Mouse (Mus musculus) embryonic facial prominence, embryonic 15.5 days (tissue): ENCODE results near the gene Dnaaf3. TPM values are rescaled to one million over a fixed set of nuclear protein-coding genes. Genes with fewer than 3 reads are reported as not detected.
"Not testable (repeated sequence)": the region's sequence is repeated elsewhere in the genome, so short reads cannot be mapped to it uniquely, and the experiment has no call there.

Experiments used
- ATAC-seq: fragments of 200-750 bp; cut with Nextera tagmentation; 2 replicates; pipeline ENCODE4 v1.8.0; 2017; ENCODE audit warnings: low read depth, moderate TSS enrichment; ENCODE audit not compliant: insufficient number of reproducible peaks, low FRiP score, low TSS enrichment
- H3K27ac ChIP-seq: fragments of 300-500 bp; sonication (generic); replicated peaks from 2 replicates; pipeline ENCODE4 v1.5.1; 2015; ENCODE audit warnings: mild to moderate bottlenecking, inconsistent platforms
- H3K27me3 ChIP-seq: fragments of 300-500 bp; sonication (generic); 2 replicates; pipeline ENCODE4 v1.6.1; 2015; ENCODE audit warnings: inconsistent platforms
- H3K36me3 ChIP-seq: fragments of 300-500 bp; sonication (generic); 2 replicates; pipeline ENCODE4 v1.6.1; 2015; ENCODE audit warnings: mild to moderate bottlenecking, inconsistent platforms
- H3K4me1 ChIP-seq: fragments of 300-500 bp; sonication (generic); 2 replicates; pipeline ENCODE4 v1.6.1; 2015; ENCODE audit warnings: inconsistent platforms
- H3K4me2 ChIP-seq: fragments of 300-500 bp; sonication (generic); replicated peaks from 2 replicates; pipeline ENCODE4 v1.6.1; 2015; ENCODE audit warnings: mild to moderate bottlenecking, inconsistent platforms
- H3K4me3 ChIP-seq: fragments of 300-500 bp; sonication (generic); replicated peaks from 2 replicates; pipeline ENCODE4 v1.5.1; 2015; ENCODE audit warnings: mild to moderate bottlenecking, inconsistent platforms
- H3K9ac ChIP-seq: fragments of 300-500 bp; sonication (generic); 2 replicates; pipeline ENCODE4 v1.6.1; 2015; ENCODE audit warnings: inconsistent platforms
- H3K9me3 ChIP-seq: fragments of 300-500 bp; sonication (generic); replicated peaks from 2 replicates; pipeline ENCODE4 v1.6.1; 2016; ENCODE audit warnings: inconsistent platforms
- WGBS: fragments of 180-500 bp; shearing (Covaris S2); methylation state at CpG from one replicate; pipeline ENCODE4 v1.1.7; 2015; 5-methylcytosine and 5-hydroxymethylcytosine counted together
- polyA plus RNA-seq: library from polyadenylated mRNA; unstranded; fragments of >200 nt; fragmentation: Nextera tagmentation; extraction: Ambion mirVana; gene quantifications from 2 replicates; pipeline ENCODE4 v1.2.1, GENCODE M21; 2015

The Dnaaf3 gene
- 4.4 and 7.8 TPM in 2 replicates for polyA plus RNA-seq

GRCm38 (mm10) chr7:4532005-4532729 is at the start of gene Dnaaf3:
Dnaaf3 (minus strand) TSS chr7:4532453.
- 0 out of 2 replicates have a peak within 1 kb of the TSS, but pooled peaks have one; percentile 2 for H3K9ac ChIP-seq
- WGBS, result 2% methylated on average over 28 of the region's 28 CpGs

DNA sequence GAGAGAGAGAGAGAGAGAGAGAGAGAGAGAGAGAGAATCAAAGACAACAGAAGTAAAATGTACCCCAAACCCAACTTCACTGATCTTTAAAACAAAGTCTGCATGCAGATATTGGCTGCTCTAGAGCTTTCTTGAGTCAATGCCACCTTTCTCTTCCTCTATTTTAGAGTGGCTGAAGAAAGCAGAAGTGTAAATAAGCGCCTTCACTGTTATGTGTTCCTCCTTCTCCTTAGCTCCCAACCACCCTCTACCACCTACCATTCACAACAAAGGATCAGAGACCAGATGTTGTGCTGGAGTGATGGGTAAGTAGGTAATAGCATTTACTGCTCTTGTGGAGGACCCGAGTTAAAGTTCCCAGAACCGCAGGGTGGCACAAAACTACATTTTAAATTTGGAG is 49.2 kb upstream of the Dnaaf3 start:
- WGBS, result 78% methylated on average over 3 of the region's 3 CpGs
- H3K27me3 ChIP-seq, H3K4me2 ChIP-seq, H3K27ac ChIP-seq, H3K9ac ChIP-seq, H3K4me3 ChIP-seq, H3K9me3 ChIP-seq, ATAC-seq, H3K4me1 ChIP-seq, H3K36me3 ChIP-seq: not testable (repeated sequence)

More at GRCm38 (mm10) chr7:4532005-4532729, at the start of gene Dnaaf3:
- peak; percentile 86 for ATAC-seq
- Histone ChIP-seq H3K4me3 (peak within 1 kb of the TSS; percentile 30), H3K9me3 (no peaks in the 10 kb centered on the region), H3K27me3 (peaks cover 8% of the 10 kb centered on the region; the same call in 1 of the 2 replicates), H3K4me1 (peaks cover 10% of the 10 kb centered on the region), H3K36me3 (no peaks in the 10 kb centered on the region), H3K4me2 (peak within 1 kb of the TSS; percentile 49), H3K27ac (no peak within 1 kb of the TSS)

DNA sequence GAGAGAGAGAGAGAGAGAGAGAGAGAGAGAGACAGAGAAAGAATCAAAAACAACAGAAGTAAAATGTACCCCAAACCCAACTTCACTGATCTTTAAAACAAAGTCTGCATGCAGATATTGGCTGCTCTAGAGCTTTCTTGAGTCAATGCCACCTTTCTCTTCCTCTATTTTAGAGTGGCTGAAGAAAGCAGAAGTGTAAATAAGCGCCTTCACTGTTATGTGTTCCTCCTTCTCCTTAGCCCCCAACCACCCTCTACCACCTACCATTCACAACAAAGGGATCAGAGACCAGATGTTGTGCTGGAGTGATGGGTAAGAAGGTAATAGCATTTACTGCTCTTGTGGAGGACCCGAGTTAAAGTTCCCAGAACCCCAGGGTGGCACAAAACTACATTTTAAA is 40.1 kb upstream of the Dnaaf3 start:
- H3K4me3 ChIP-seq, H3K36me3 ChIP-seq, H3K27ac ChIP-seq, H3K4me1 ChIP-seq, H3K9me3 ChIP-seq, H3K4me2 ChIP-seq, ATAC-seq, H3K9ac ChIP-seq, H3K27me3 ChIP-seq: not testable (repeated sequence)
- 76% methylated on average over 2 of the region's 2 CpGs for WGBS

DNA sequence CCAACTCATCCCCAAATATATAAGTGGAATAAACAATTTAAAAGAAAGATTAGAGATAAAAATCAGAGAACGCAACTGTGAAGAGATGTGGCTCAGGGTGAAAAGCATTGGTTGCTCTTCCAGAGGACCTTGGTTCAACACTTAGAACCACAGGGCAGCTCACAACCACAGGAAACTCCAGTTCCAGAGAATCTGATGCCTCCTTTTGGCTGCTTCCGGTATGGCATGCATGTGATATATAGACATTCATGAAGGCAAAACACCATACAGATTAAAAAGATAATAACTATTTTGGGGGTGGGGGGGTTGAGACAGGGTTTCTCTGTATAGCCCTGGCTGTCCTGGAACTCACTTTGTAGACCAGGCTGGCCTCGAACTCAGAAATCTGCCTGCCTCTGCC is 30.4 kb upstream of the Dnaaf3 start:
- Histone ChIP-seq H3K4me2 (no peak overlapping the region), H3K4me3 (no peak overlapping the region), H3K27me3 (no peaks in the 10 kb centered on the region), H3K4me1 (no peaks in the 10 kb centered on the region), H3K36me3 (no peaks in the 10 kb centered on the region), H3K9me3 (no peaks in the 10 kb centered on the region), H3K27ac (no peak overlapping the region), H3K9ac (no peak overlapping the region)
- WGBS, result 93% methylated on average over 3 of the region's 3 CpGs
- no peak for ATAC-seq

DNA sequence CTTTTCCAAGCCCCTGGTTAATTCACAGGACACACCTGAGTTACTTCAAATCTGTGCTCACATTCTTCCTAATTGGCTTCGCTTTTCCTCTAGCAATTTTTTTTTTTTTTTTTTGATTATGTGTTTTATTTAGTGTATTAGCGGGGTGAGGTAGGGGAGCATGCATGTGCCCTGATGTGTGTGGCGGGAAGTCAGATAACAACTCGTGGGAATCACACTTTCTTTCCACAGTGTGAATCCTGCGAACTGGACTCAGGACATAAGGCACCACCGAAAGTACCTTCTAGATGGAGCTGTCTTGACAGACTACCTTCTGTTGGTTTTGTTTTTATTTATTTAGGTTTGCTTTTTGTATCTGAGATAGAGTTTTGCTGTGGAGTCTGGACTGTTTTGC is 24.9 kb upstream of the Dnaaf3 start:
- no peak overlapping the region for H3K4me2 ChIP-seq
- no peak overlapping the region for H3K27ac ChIP-seq
- H3K9me3 ChIP-seq, result no peaks in the 10 kb centered on the region
- no peak overlapping the region for H3K4me3 ChIP-seq
- no peaks in the 10 kb centered on the region for H3K27me3 ChIP-seq
- H3K4me1 ChIP-seq, result no peaks in the 10 kb centered on the region
- 72% methylated on average over 6 of the region's 6 CpGs for WGBS
- H3K36me3 ChIP-seq, result no peaks in the 10 kb centered on the region
- ATAC-seq, result no peak
- H3K9ac ChIP-seq, result no peak overlapping the region

DNA sequence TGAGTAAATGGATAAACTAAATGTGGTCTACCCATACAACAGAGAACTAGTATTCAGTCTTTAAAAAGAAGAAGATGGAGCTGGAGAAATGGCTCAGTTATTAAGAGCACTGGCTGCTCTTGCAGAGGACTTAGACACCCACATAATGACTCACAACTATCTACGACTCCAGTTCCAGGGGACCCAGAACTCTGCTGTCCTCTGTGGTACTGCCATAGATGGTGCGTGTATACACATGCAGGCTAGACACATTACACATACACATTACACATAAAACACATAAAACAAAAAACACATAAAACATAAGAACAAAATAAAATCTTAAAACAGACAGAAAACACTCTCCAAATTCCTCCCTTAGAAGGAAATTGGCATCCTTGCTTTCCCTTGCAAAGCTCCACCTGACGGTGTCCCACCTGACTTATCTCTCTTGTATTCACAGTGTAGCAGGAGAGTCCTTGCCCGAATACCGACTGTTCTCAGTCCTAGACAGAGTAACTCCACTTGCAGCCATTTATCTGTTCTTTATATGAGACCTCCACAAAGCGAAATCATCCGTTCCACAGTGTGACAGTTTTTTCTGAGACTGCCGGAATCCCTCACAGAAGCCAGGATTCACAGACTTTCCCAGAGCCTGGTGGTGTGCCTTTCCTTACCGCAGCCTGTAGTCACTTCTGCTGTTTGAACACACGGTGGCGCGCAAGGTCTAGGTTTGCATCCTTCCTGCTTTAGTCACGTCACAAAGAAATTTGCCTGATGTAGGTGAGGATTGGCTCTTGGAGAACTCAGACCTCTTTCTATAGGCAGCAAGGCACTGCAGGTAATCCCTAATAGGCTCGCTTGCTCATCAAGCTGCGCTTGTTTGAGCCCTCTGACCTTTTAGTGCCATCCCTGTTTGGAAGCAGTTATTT is 24.3 kb upstream of the Dnaaf3 start:
- H3K27ac ChIP-seq, result no peak overlapping the region
- H3K4me2 ChIP-seq, result no peak overlapping the region
- no peaks in the 10 kb centered on the region for H3K27me3 ChIP-seq
- no peak overlapping the region for H3K4me3 ChIP-seq
- no peak overlapping the region for H3K9ac ChIP-seq
- 21% methylated on average over 15 of the region's 15 CpGs for WGBS
- ATAC-seq, result peak; percentile 69
- H3K4me1 ChIP-seq, result no peaks in the 10 kb centered on the region
- no peaks in the 10 kb centered on the region for H3K36me3 ChIP-seq
- no peaks in the 10 kb centered on the region for H3K9me3 ChIP-seq

DNA sequence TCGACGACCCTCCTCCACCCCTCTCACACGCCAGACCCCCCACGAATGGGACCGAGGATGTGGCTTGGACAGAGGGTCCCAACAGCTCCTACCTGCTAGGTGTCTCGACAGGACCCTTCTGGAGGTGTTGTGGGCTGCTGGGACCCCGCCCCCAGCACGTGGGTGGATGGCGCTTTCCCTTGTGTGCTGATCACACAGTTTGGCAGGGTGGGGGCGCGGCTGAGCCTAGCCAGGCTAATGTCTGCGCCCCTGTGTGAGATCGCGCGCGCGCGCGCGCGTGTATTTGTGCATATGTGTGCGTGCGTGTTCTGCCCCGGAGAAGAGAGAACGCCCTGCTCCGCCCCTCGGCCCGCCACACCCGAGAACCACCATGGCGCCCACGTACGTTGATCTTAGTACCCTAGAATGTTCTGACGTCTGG is 15.0 kb upstream of the Dnaaf3 start, which contains the start of gene Syt5:
Syt5 (minus strand) TSS at position 321 of the 421 bp plus-strand sequence.
- ATAC-seq, result no peak; the same call in 1 of the 2 replicates
- 4% methylated on average over 31 of the region's 33 CpGs for WGBS

GRCm38 (mm10) chr7:4546591-4547131 is 14.4 kb upstream of the Dnaaf3 start:
- no peak overlapping the region for H3K9ac ChIP-seq
- peak; percentile 53; the same call in 1 of the 2 replicates for ATAC-seq
- H3K27me3 ChIP-seq, result peaks cover 11% of the 10 kb centered on the region; the same call in 1 of the 2 replicates
- WGBS, result 3% methylated on average over 26 of the region's 26 CpGs
- H3K4me3 ChIP-seq, result peak overlapping the region; percentile 39
- no peak overlapping the region for H3K27ac ChIP-seq
- peaks cover 11% of the 10 kb centered on the region for H3K4me1 ChIP-seq
- no peaks in the 10 kb centered on the region for H3K9me3 ChIP-seq
- H3K36me3 ChIP-seq, result no peaks in the 10 kb centered on the region
- peak overlapping the region; percentile 75 for H3K4me2 ChIP-seq

More for the DNA sequence above, 15.0 kb upstream of the Dnaaf3 start, which contains the start of gene Syt5:
- H3K9me3 ChIP-seq, result no peaks in the 10 kb centered on the region
- peak within 1 kb of the TSS; percentile 75 for H3K4me2 ChIP-seq
- peak within 1 kb of the TSS; percentile 39 for H3K4me3 ChIP-seq
- no peak within 1 kb of the TSS; the same call in 1 of the 2 replicates for H3K9ac ChIP-seq
- H3K4me1 ChIP-seq, result peaks cover 11% of the 10 kb centered on the region
- H3K27me3 ChIP-seq, result peaks cover 11% of the 10 kb centered on the region; the same call in 1 of the 2 replicates
- H3K36me3 ChIP-seq, result no peaks in the 10 kb centered on the region
- H3K27ac ChIP-seq, result no peak within 1 kb of the TSS

GRCm38 (mm10) chr7:4546050-4546449 is 13.8 kb upstream of the Dnaaf3 start:
- Histone ChIP-seq H3K4me3 (peak overlapping the region; percentile 39; the same call in 1 of the 2 replicates), H3K36me3 (no peaks in the 10 kb centered on the region), H3K4me2 (peak overlapping the region; percentile 75; the same call in 1 of the 2 replicates), H3K27ac (no peak overlapping the region), H3K4me1 (peaks cover 11% of the 10 kb centered on the region), H3K9ac (no peak overlapping the region), H3K27me3 (peaks cover 11% of the 10 kb centered on the region; the same call in 1 of the 2 replicates), H3K9me3 (no peaks in the 10 kb centered on the region)
- ATAC-seq, result no peak
- 74% methylated on average over 15 of the region's 15 CpGs for WGBS

DNA sequence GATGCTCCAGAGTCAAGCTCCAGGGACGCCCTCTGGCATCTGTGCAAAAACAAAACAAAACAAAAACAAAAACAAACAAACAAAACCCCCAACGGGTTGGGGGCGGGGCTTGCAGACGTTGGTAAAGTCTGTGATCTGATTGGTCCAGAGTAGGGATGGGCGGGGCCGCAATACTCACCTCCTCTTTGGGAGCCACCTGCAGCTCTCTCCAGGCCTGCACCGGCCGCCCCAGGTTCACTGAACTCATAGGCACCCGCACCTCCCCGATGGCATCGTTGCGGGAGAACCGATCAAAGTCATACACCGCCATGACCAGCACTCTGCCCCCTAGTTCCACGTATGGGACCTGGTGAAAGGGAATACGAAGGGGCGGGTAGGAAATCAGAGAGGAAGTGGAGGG is 9.8 kb upstream of the Dnaaf3 start:
- no peaks in the 10 kb centered on the region for H3K36me3 ChIP-seq
- H3K9ac ChIP-seq, result no peak overlapping the region
- H3K4me2 ChIP-seq, result no peak overlapping the region
- H3K27me3 ChIP-seq, result peaks cover 8% of the 10 kb centered on the region; the same call in 1 of the 2 replicates
- no peak for ATAC-seq
- peaks cover 7% of the 10 kb centered on the region for H3K4me1 ChIP-seq
- no peaks in the 10 kb centered on the region for H3K9me3 ChIP-seq
- H3K4me3 ChIP-seq, result no peak overlapping the region
- WGBS, result 38% methylated on average over 17 of the region's 17 CpGs
- no peak overlapping the region for H3K27ac ChIP-seq

- Histone ChIP-seq H3K9me3 (no peaks in the 10 kb centered on the region), H3K4me1 (peaks cover under 1% of the 10 kb centered on the region; the same call in 1 of the 2 replicates), H3K36me3 (no peaks in the 10 kb centered on the region), H3K27ac (no peak overlapping the region), H3K27me3 (peaks cover 3% of the 10 kb centered on the region; the same call in 1 of the 2 replicates), H3K4me3 (no peak overlapping the region), H3K4me2 (no peak overlapping the region), H3K9ac (no peak overlapping the region)
- no peak for ATAC-seq
- 60% methylated on average over 5 of the region's 5 CpGs for WGBS
Observed at GRCm38 (mm10) chr7:4541344-4541743, 9.1 kb upstream of the Dnaaf3 start.
